Mouse (Mus musculus): ENCODE data around the gene Pfn4.

DNA sequence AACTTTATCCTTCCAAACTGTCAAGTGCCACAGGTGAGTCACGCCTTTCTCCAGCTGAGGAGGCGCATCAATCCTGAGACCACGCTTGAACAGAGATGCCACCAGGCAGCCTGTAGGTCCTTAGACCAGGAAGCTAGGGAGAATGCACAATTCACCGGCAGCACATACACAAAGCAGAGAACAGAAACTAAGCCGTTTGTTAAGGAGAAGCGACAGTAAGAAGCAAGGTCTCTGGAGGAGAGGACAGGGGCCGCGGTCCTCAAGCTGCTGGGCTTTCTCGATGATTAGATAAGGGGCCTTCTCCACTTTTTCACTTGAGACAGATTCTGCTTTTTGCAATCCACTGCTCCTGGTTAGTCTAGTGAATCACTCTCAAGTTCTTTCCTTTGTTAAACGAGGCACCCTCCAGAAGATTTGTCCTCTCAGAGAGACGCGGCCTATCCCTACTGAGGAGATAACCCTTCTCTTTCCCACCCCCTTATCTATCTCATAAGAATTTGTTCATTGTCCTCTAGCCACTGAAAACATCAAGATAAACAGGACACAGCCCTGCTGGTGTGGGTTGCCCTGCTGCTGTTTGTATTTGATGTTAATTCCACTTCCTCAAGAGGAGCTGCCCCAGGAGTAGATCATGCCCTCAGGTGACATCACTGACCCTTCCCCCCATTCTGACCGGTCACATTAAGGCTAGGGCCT is 49.6 kb upstream of the Pfn4 start:
- TF ChIP-seq TAL1 (IDR thresholded peaks at IDR 0.05; ENCODE audit: low read length) (no peak), GATA1 (IDR thresholded peaks at IDR 0.05; ENCODE audit: low read length) (no peak)
